Mouse (Mus musculus): Measurements from ENCODE around the gene Uts2b.

DNA sequence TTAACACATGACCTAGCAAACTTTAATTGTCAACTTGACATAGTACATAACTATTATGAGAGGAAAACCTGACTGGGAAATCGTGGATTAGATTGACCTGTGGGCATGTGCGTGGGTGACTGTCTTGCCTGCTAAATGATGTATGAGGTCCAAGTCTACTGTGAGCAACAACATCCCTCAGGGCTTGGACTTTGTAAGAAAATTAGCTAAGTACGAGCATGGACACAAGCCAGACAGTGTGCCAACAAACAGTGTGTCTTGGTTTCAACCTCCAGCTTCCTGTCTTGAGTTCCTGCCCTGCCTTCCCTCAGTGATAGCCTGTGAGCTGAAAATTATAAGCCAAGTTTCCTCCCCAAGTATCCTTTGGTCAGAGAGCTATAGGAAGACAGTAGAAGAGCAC is 22.5 kb downstream of the Uts2b start:
- TF ChIP-seq CTCF (IDR thresholded peaks at IDR 0.05; ENCODE audit: borderline replicate concordance, insufficient read depth, low read length): no peak
- no peak for TF ChIP-seq POLR2A (IDR thresholded peaks at IDR 0.05; ENCODE audit: low read depth, low read length)
